Mouse (Mus musculus): ENCODE data around the gene Cldn1. TPM values are rescaled to one million over a fixed set of nuclear protein-coding genes. Genes with fewer than 3 reads are reported as not detected.

Gene Cldn1
- polyA plus RNA-seq, 1 experiment from 2014 or later: 2.5 TPM

- 74% methylated on average over 1 of the region's 1 CpGs for WGBS
- H3K4me2 ChIP-seq (ENCODE audit: low read length): no peak overlapping the region
- no peaks in the 10 kb centered on the region for H3K9me3 ChIP-seq (ENCODE audit: control insufficient read depth, low read length)
- no peaks in the 10 kb centered on the region for H3K4me1 ChIP-seq (replicated peaks; ENCODE audit: control insufficient read depth, insufficient read depth, low read length)
- no peak overlapping the region for H3K27ac ChIP-seq (ENCODE audit: low read depth)
- no peaks in the 10 kb centered on the region for H3K36me3 ChIP-seq (ENCODE audit: control insufficient read depth, insufficient read depth, low read length)
- DNase-seq (ENCODE audit: low spot score): no peak
- H3K27me3 ChIP-seq (replicated peaks; ENCODE audit: control insufficient read depth, insufficient read depth, low read length): no peaks in the 10 kb centered on the region
- no peak for ATAC-seq (replicated peaks; ENCODE audit: low FRiP score, low TSS enrichment, low read depth)
- no peak overlapping the region for H3K9ac ChIP-seq (ENCODE audit: low read length)
- no peak overlapping the region for H3K4me3 ChIP-seq (ENCODE audit: low read depth, low read length)
Measured at GRCm38 (mm10) chr16:26348809-26349208, 22.8 kb downstream of the Cldn1 start.

DNA sequence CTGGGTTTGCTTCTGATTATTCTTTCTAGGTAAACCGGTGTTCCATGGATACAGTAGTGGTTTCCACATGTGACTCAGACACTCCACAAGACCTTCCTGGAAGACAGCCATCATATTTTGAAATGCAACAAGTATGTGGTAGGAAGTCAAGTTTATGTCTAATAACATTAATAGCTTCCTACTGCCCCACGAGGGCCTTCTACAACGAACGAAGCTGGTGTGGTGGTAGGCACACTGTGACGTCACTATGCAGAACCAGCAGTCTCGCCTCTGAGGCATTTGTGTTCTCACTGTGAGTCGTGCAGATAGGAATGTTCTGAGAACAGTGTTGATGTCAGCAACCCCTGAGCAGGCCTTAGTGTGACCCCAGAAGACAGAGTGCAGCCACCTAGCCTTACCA, 55.4 kb downstream of the Cldn1 start:
- no peak overlapping the region for H3K9ac ChIP-seq (ENCODE audit: low read length)
- peaks cover 6% of the 10 kb centered on the region; the same call in 1 of the 2 replicates for H3K4me1 ChIP-seq (replicated peaks; ENCODE audit: control insufficient read depth, insufficient read depth, low read length)
- DNase-seq (ENCODE audit: low spot score) (no peak), ATAC-seq (replicated peaks; ENCODE audit: low FRiP score, low TSS enrichment, low read depth) (no peak)
- H3K4me3 ChIP-seq (ENCODE audit: low read depth, low read length): no peak overlapping the region
- H3K4me2 ChIP-seq (ENCODE audit: low read length): no peak overlapping the region
- 59% methylated on average over 7 of the region's 7 CpGs for WGBS
- no peaks in the 10 kb centered on the region for H3K9me3 ChIP-seq (ENCODE audit: control insufficient read depth, low read length)
- no peaks in the 10 kb centered on the region for H3K27me3 ChIP-seq (replicated peaks; ENCODE audit: control insufficient read depth, insufficient read depth, low read length)
- no peak overlapping the region for H3K27ac ChIP-seq (ENCODE audit: low read depth)
- no peaks in the 10 kb centered on the region for H3K36me3 ChIP-seq (ENCODE audit: control insufficient read depth, insufficient read depth, low read length)

GRCm38 (mm10) chr16:26314815-26315214, 56.8 kb downstream of the Cldn1 start:
- peak; percentile 52 for DNase-seq (ENCODE audit: low spot score)
- H3K4me2 ChIP-seq (ENCODE audit: low read length): no peak overlapping the region

GRCm38 (mm10) chr16:26309402-26309801, 62.2 kb downstream of the Cldn1 start:
- peaks cover 3% of the 10 kb centered on the region; the same call in 1 of the 2 replicates for H3K4me1 ChIP-seq (replicated peaks; ENCODE audit: control insufficient read depth, insufficient read depth, low read length)
- no peaks in the 10 kb centered on the region for H3K9me3 ChIP-seq (ENCODE audit: control insufficient read depth, low read length)
- no peak overlapping the region for H3K9ac ChIP-seq (ENCODE audit: low read length)
- DNase-seq (ENCODE audit: low spot score) (no peak), ATAC-seq (replicated peaks; ENCODE audit: low FRiP score, low TSS enrichment, low read depth) (no peak)
- no peaks in the 10 kb centered on the region for H3K27me3 ChIP-seq (replicated peaks; ENCODE audit: control insufficient read depth, insufficient read depth, low read length)
- H3K27ac ChIP-seq (ENCODE audit: low read depth): no peak overlapping the region
- 89% methylated on average over 2 of the region's 2 CpGs for WGBS
- no peaks in the 10 kb centered on the region for H3K36me3 ChIP-seq (ENCODE audit: control insufficient read depth, insufficient read depth, low read length)
- no peak overlapping the region for H3K4me2 ChIP-seq (ENCODE audit: low read length)
- H3K4me3 ChIP-seq (ENCODE audit: low read depth, low read length): no peak overlapping the region

More at GRCm38 (mm10) chr16:26314815-26315214, 56.8 kb downstream of the Cldn1 start:
- H3K4me3 ChIP-seq (ENCODE audit: low read depth, low read length): no peak overlapping the region
- no peak for ATAC-seq (replicated peaks; ENCODE audit: low FRiP score, low TSS enrichment, low read depth)
- WGBS: 38% methylated on average over 13 of the region's 13 CpGs
- no peaks in the 10 kb centered on the region for H3K36me3 ChIP-seq (ENCODE audit: control insufficient read depth, insufficient read depth, low read length)
- H3K4me1 ChIP-seq (replicated peaks; ENCODE audit: control insufficient read depth, insufficient read depth, low read length): peaks cover 6% of the 10 kb centered on the region; the same call in 1 of the 2 replicates
- H3K27me3 ChIP-seq (replicated peaks; ENCODE audit: control insufficient read depth, insufficient read depth, low read length): no peaks in the 10 kb centered on the region
- no peak overlapping the region for H3K9ac ChIP-seq (ENCODE audit: low read length)
- no peaks in the 10 kb centered on the region for H3K9me3 ChIP-seq (ENCODE audit: control insufficient read depth, low read length)
- no peak overlapping the region for H3K27ac ChIP-seq (ENCODE audit: low read depth)

Other genes starting within 250 kb of the Cldn1 start
- not detected in 2 replicates for gene Cldn16, start 91.3 kb upstream of the Cldn1 start, polyA plus RNA-seq (2014; fragmentation: Nextera tagmentation; extraction: Ambion mirVana)
- gene Tmem207, start 154.9 kb upstream of the Cldn1 start, polyA plus RNA-seq (2014; fragmentation: Nextera tagmentation; extraction: Ambion mirVana): not detected in 2 replicates
- gene Il1rap, start 209.9 kb upstream of the Cldn1 start, polyA plus RNA-seq (2014; fragmentation: Nextera tagmentation; extraction: Ambion mirVana): 6.3 and 7.4 TPM in 2 replicates